Mouse (Mus musculus) liver, adult 2 months (tissue): Measurements from ENCODE around the gene Lce6a. TPM values are rescaled to one million over a fixed set of nuclear protein-coding genes. Genes with fewer than 3 reads are reported as not detected.

Experiments used
- DNase-seq: peaks from one replicate; pipeline ENCODE4 v3.0.0-alpha.2; 2011; ENCODE audit warnings: low read depth, low spot score; ENCODE audit errors: extremely low read depth
- H3K27ac ChIP-seq: fragments of 200-500 bp; replicated peaks from 2 replicates; pipeline ENCODE4 v1.5.1; 2012; ENCODE audit warnings: low read depth, mild to moderate bottlenecking, control low read depth, inconsistent platforms, low read length; ENCODE audit not compliant: insufficient read depth
- H3K27me3 ChIP-seq: fragments of 200-500 bp; 2 replicates; pipeline ENCODE4 v1.6.1; 2012; ENCODE audit warnings: mild to moderate bottlenecking, moderate library complexity, low read length, inconsistent platforms; ENCODE audit not compliant: control insufficient read depth, insufficient read depth
- H3K36me3 ChIP-seq: fragments of 200-500 bp; 2 replicates; pipeline ENCODE4 v1.6.1; 2012; ENCODE audit warnings: low read length, inconsistent platforms; ENCODE audit not compliant: control insufficient read depth, insufficient read depth
- H3K4me1 ChIP-seq: fragments of 200-500 bp; 2 replicates; pipeline ENCODE4 v1.6.1; 2011; ENCODE audit warnings: low read length; ENCODE audit not compliant: control insufficient read depth, insufficient read depth
- H3K4me3 ChIP-seq: fragments of 200-500 bp; 2 replicates; pipeline ENCODE4 v1.5.1; 2011; ENCODE audit warnings: low read depth, mild to moderate bottlenecking, control low read depth, low read length, moderate library complexity; ENCODE audit not compliant: insufficient read depth
- H3K79me2 ChIP-seq: fragments of 200-500 bp; 2 replicates; pipeline ENCODE4 v1.6.1; 2012; ENCODE audit warnings: inconsistent platforms, mild to moderate bottlenecking, low read length, moderate library complexity; ENCODE audit not compliant: control insufficient read depth, insufficient read depth
- H3K9ac ChIP-seq: fragments of 200-500 bp; 2 replicates; pipeline ENCODE4 v1.6.1; 2012; ENCODE audit warnings: low read depth, mild to moderate bottlenecking, control low read depth, inconsistent platforms, low read length
- CTCF ChIP-seq: fragments of 200-500 bp; IDR thresholded peaks from 2 replicates; pipeline ENCODE4 v1.5.1; 2011; ENCODE audit warnings: low read depth, low read length, control low read depth
- POLR2A ChIP-seq: fragments of 200-500 bp; IDR thresholded peaks from 2 replicates; pipeline ENCODE4 v1.6.1; 2011; ENCODE audit warnings: low read length, control low read depth; ENCODE audit not compliant: insufficient read depth; ENCODE audit errors: extremely low read depth
- WGBS: fragments of 180-500 bp; shearing (Covaris S2); methylation state at CpG from one replicate; pipeline ENCODE4 v1.1.7; 2018; 5-methylcytosine and 5-hydroxymethylcytosine counted together
- polyA plus RNA-seq: library from polyadenylated mRNA; depleted of rRNA; stranded (reverse); fragments of >200 nt; gene quantifications from 2 replicates; pipeline ENCODE4 v1.2.3, GENCODE M21; 2012; rRNA removed
- total RNA-seq: library from RNA; depleted of rRNA; stranded (reverse); fragments of >200 nt; gene quantifications from 2 replicates; pipeline ENCODE4 v1.2.3, GENCODE M21; 2014; rRNA removed

Gene Lce6a
- total and polyA plus RNA-seq, 2 experiments = not detected

- no peak for TF ChIP-seq CTCF
- TF ChIP-seq POLR2A = no peak
- Histone ChIP-seq H3K9ac (no peak overlapping the region), H3K79me2 (no peaks in the 10 kb centered on the region), H3K36me3 (no peaks in the 10 kb centered on the region), H3K27ac (no peak overlapping the region), H3K27me3 (no peaks in the 10 kb centered on the region), H3K4me3 (no peak overlapping the region), H3K4me1 (peaks cover 4% of the 10 kb centered on the region)
- DNase-seq = peak; percentile 84
- 39% methylated on average over 4 of the region's 4 CpGs for WGBS
These were observed 42.6 kb downstream of the Lce6a start for GRCm38 (mm10) chr3:92578652-92579413.

GRCm38 (mm10) chr3:92573449-92574041, 47.9 kb downstream of the Lce6a start, which contains the start of gene Ivl:
TSS of gene Ivl (minus strand) at chr3:92573735.
- no peaks in the 10 kb centered on the region for H3K79me2 ChIP-seq
- no peak within 1 kb of the TSS for H3K27ac ChIP-seq
- H3K4me1 ChIP-seq = peaks cover 2% of the 10 kb centered on the region
- H3K27me3 ChIP-seq = no peaks in the 10 kb centered on the region
- H3K36me3 ChIP-seq = no peaks in the 10 kb centered on the region
- H3K9ac ChIP-seq = no peak within 1 kb of the TSS
- 90% methylated on average over 1 of the region's 1 CpGs for WGBS
- no peak for DNase-seq
- TF ChIP-seq POLR2A = no peak
- TF ChIP-seq CTCF = no peak
- no peak within 1 kb of the TSS for H3K4me3 ChIP-seq

GRCm38 (mm10) chr3:92572514-92573155, 48.8 kb downstream of the Lce6a start:
- Histone ChIP-seq H3K9ac (no peak overlapping the region), H3K27me3 (no peaks in the 10 kb centered on the region), H3K4me3 (no peak overlapping the region), H3K79me2 (no peaks in the 10 kb centered on the region), H3K27ac (no peak overlapping the region), H3K4me1 (no peaks in the 10 kb centered on the region), H3K36me3 (no peaks in the 10 kb centered on the region)
- TF ChIP-seq POLR2A (no peak), CTCF (no peak)
- no peak for DNase-seq
- 77% methylated on average over 2 of the region's 2 CpGs for WGBS

Other genes with a start within 250 kb of the Lce6a start
- not detected in 2 replicates for gene Sprr2h, start 236.0 kb downstream of the Lce6a start, total RNA-seq
- gene Sprr2h, start 236.0 kb downstream of the Lce6a start, polyA plus RNA-seq = not detected in 2 replicates
- gene Sprr2i, start 213.7 kb downstream of the Lce6a start, total RNA-seq = not detected in 2 replicates
- gene Sprr2i, start 213.7 kb downstream of the Lce6a start, polyA plus RNA-seq = not detected in 2 replicates
- not detected in 2 replicates for gene Sprr2j-ps, start 203.6 kb downstream of the Lce6a start, total RNA-seq
- not detected in 2 replicates for gene Sprr2j-ps, start 203.6 kb downstream of the Lce6a start, polyA plus RNA-seq
- gene Gm9774, start 192.2 kb downstream of the Lce6a start, total RNA-seq = 1.6 and 1.7 TPM in 2 replicates
- 4.2 and 5.0 TPM in 2 replicates for gene Gm9774, start 192.2 kb downstream of the Lce6a start, polyA plus RNA-seq
- not detected in 2 replicates for gene Sprr2k, start 189.1 kb downstream of the Lce6a start, total RNA-seq
- gene Sprr2k, start 189.1 kb downstream of the Lce6a start, polyA plus RNA-seq = not detected in 2 replicates
- not detected in 2 replicates for gene Sprr1b, start 182.9 kb downstream of the Lce6a start, total RNA-seq
- not detected in 2 replicates for gene Sprr1b, start 182.9 kb downstream of the Lce6a start, polyA plus RNA-seq
- gene Sprr3, start 162.9 kb downstream of the Lce6a start, total RNA-seq = not detected in 2 replicates
- not detected in 2 replicates for gene Sprr3, start 162.9 kb downstream of the Lce6a start, polyA plus RNA-seq
- gene Sprr1a, start 135.8 kb downstream of the Lce6a start, total RNA-seq = not detected in 2 replicates
- not detected in 2 replicates for gene Sprr1a, start 135.8 kb downstream of the Lce6a start, polyA plus RNA-seq
- not detected in 2 replicates for gene Sprr4, start 121.2 kb downstream of the Lce6a start, total RNA-seq
- not detected in 2 replicates for gene Sprr4, start 121.2 kb downstream of the Lce6a start, polyA plus RNA-seq
- gene 2310046K23Rik, start 87.1 kb downstream of the Lce6a start, total RNA-seq = not detected in 2 replicates
- gene 2310046K23Rik, start 87.1 kb downstream of the Lce6a start, polyA plus RNA-seq = not detected in 2 replicates
- not detected in 2 replicates for gene Ivl, start 47.9 kb downstream of the Lce6a start, total RNA-seq
- gene Ivl, start 47.9 kb downstream of the Lce6a start, polyA plus RNA-seq = not detected in 2 replicates
- gene Smcp, start 32.7 kb downstream of the Lce6a start, total RNA-seq = not detected in 2 replicates
- 0.17 TPM in 1 of 2 replicates, not detected in the other for gene Smcp, start 32.7 kb downstream of the Lce6a start, polyA plus RNA-seq
- gene 2210017I01Rik, start 14.2 kb downstream of the Lce6a start, total RNA-seq = not detected in 2 replicates
- gene 2210017I01Rik, start 14.2 kb downstream of the Lce6a start, polyA plus RNA-seq = not detected in 2 replicates
- gene Lce1a1, start 26.6 kb upstream of the Lce6a start, total RNA-seq = not detected in 2 replicates
- gene Lce1a1, start 26.6 kb upstream of the Lce6a start, polyA plus RNA-seq = not detected in 2 replicates
- gene Lce1b, start 35.3 kb upstream of the Lce6a start, total RNA-seq = not detected in 2 replicates
- not detected in 2 replicates for gene Lce1b, start 35.3 kb upstream of the Lce6a start, polyA plus RNA-seq
- gene Lce1a2, start 48.7 kb upstream of the Lce6a start, total RNA-seq = not detected in 2 replicates
- not detected in 2 replicates for gene Lce1a2, start 48.7 kb upstream of the Lce6a start, polyA plus RNA-seq
- not detected in 2 replicates for gene Lce1c, start 57.6 kb upstream of the Lce6a start, total RNA-seq
- not detected in 2 replicates for gene Lce1c, start 57.6 kb upstream of the Lce6a start, polyA plus RNA-seq
- not detected in 2 replicates for gene Lce1d, start 65.5 kb upstream of the Lce6a start, total RNA-seq
- gene Lce1d, start 65.5 kb upstream of the Lce6a start, polyA plus RNA-seq = not detected in 2 replicates
- gene Lce1e, start 87.4 kb upstream of the Lce6a start, total RNA-seq = not detected in 2 replicates
- not detected in 2 replicates for gene Lce1e, start 87.4 kb upstream of the Lce6a start, polyA plus RNA-seq
- gene Lce1f, start 98.7 kb upstream of the Lce6a start, total RNA-seq = not detected in 2 replicates
- not detected in 2 replicates for gene Lce1f, start 98.7 kb upstream of the Lce6a start, polyA plus RNA-seq
- gene Gm38119, start 117.4 kb upstream of the Lce6a start, total RNA-seq = not detected in 2 replicates
- gene Gm38119, start 117.4 kb upstream of the Lce6a start, polyA plus RNA-seq = not detected in 2 replicates
- gene Lce1g, start 130.7 kb upstream of the Lce6a start, total RNA-seq = not detected in 2 replicates
- gene Lce1g, start 130.7 kb upstream of the Lce6a start, polyA plus RNA-seq = not detected in 2 replicates
- gene Lce1h, start 143.4 kb upstream of the Lce6a start, total RNA-seq = not detected in 2 replicates
- gene Lce1h, start 143.4 kb upstream of the Lce6a start, polyA plus RNA-seq = not detected in 2 replicates
- not detected in 2 replicates for gene Lce1i, start 157.2 kb upstream of the Lce6a start, total RNA-seq
- gene Lce1i, start 157.2 kb upstream of the Lce6a start, polyA plus RNA-seq = not detected in 2 replicates
- not detected in 2 replicates for gene Lce1j, start 168.9 kb upstream of the Lce6a start, total RNA-seq
- not detected in 2 replicates for gene Lce1j, start 168.9 kb upstream of the Lce6a start, polyA plus RNA-seq
- gene Lce1k, start 186.2 kb upstream of the Lce6a start, total RNA-seq = not detected in 2 replicates
- gene Lce1k, start 186.2 kb upstream of the Lce6a start, polyA plus RNA-seq = not detected in 2 replicates
- not detected in 2 replicates for gene Kprp, start 205.6 kb upstream of the Lce6a start, total RNA-seq
- gene Kprp, start 205.6 kb upstream of the Lce6a start, polyA plus RNA-seq = not detected in 2 replicates
- not detected in 2 replicates for gene Lce1l, start 229.6 kb upstream of the Lce6a start, total RNA-seq
- gene Lce1l, start 229.6 kb upstream of the Lce6a start, polyA plus RNA-seq = not detected in 2 replicates
- gene 2310050C09Rik, start 248.6 kb upstream of the Lce6a start, total RNA-seq = not detected in 2 replicates
- gene 2310050C09Rik, start 248.6 kb upstream of the Lce6a start, polyA plus RNA-seq = not detected in 2 replicates